Mouse (Mus musculus): ENCODE measurements around the gene Glrx2.
A peak's percentile ranks its signal among the peaks of the same experiment; 100 is the strongest.
"Not testable (repeated sequence)": the region's sequence is repeated elsewhere in the genome, so short reads cannot be mapped to it uniquely, and the experiment has no call there.

The Glrx2 gene

GRCm38 (mm10) chr1:143716038-143716437, at the start of gene Glrx2:
Gene Glrx2 (plus strand): TSS chr1:143716338.
- not testable (repeated sequence) for DNase-seq (ENCODE audit: low spot score)

- DNase-seq (ENCODE audit: low spot score), result no peak
These were observed 40.3 kb upstream of the Glrx2 start for GRCm38 (mm10) chr1:143675734-143676361.

- no peak for DNase-seq (ENCODE audit: low spot score)
These were observed 35.0 kb upstream of the Glrx2 start for GRCm38 (mm10) chr1:143681108-143681507.

- DNase-seq (ENCODE audit: low spot score), result no peak
These were observed 31.3 kb upstream of the Glrx2 start for GRCm38 (mm10) chr1:143684849-143685248.

GRCm38 (mm10) chr1:143701736-143702135, 14.4 kb upstream of the Glrx2 start:
- DNase-seq (ENCODE audit: low spot score), result no peak

GRCm38 (mm10) chr1:143702141-143702740, 13.9 kb upstream of the Glrx2 start:
- DNase-seq (ENCODE audit: low spot score), result peak; percentile 67

GRCm38 (mm10) chr1:143702741-143703262, 13.3 kb upstream of the Glrx2 start, which contains the start of gene Cdc73:
Gene Cdc73 (minus strand): TSS chr1:143702893.
- DNase-seq (ENCODE audit: low spot score), result peak; percentile 91

GRCm38 (mm10) chr1:143707006-143707405, 9.1 kb upstream of the Glrx2 start:
- DNase-seq (ENCODE audit: low spot score), result peak; percentile 63

- DNase-seq (ENCODE audit: low spot score), result no peak
These were observed 7.8 kb upstream of the Glrx2 start for GRCm38 (mm10) chr1:143708361-143708760.

- DNase-seq (ENCODE audit: low spot score), result no peak
These were observed 6.0 kb upstream of the Glrx2 start for GRCm38 (mm10) chr1:143709966-143710626.

- DNase-seq (ENCODE audit: low spot score), result no peak
These were observed 5.5 kb upstream of the Glrx2 start for GRCm38 (mm10) chr1:143710627-143710976.

- DNase-seq (ENCODE audit: low spot score), result peak; percentile 64
These were observed 8.4 kb downstream of the Glrx2 start for GRCm38 (mm10) chr1:143724456-143725064.

- no peak for DNase-seq (ENCODE audit: low spot score)
These were observed 11.7 kb downstream of the Glrx2 start for GRCm38 (mm10) chr1:143727701-143728445.

GRCm38 (mm10) chr1:143730899-143731298, 14.8 kb downstream of the Glrx2 start:
- no peak for DNase-seq (ENCODE audit: low spot score)

GRCm38 (mm10) chr1:143731691-143732090, 15.6 kb downstream of the Glrx2 start:
- DNase-seq (ENCODE audit: low spot score), result peak; percentile 42

GRCm38 (mm10) chr1:143733914-143734410, 17.8 kb downstream of the Glrx2 start:
- no peak for DNase-seq (ENCODE audit: low spot score)

- no peak for DNase-seq (ENCODE audit: low spot score)
These were observed 22.7 kb downstream of the Glrx2 start for GRCm38 (mm10) chr1:143738811-143739210.

- DNase-seq (ENCODE audit: low spot score), result peak; percentile 81
These were observed 23.5 kb downstream of the Glrx2 start for GRCm38 (mm10) chr1:143739361-143740350.

GRCm38 (mm10) chr1:143740581-143740980, 24.4 kb downstream of the Glrx2 start:
- DNase-seq (ENCODE audit: low spot score), result no peak

GRCm38 (mm10) chr1:143741331-143741730, 25.2 kb downstream of the Glrx2 start:
- no peak for DNase-seq (ENCODE audit: low spot score)
